Mouse (Mus musculus): ENCODE data around the gene Rapgef6. TPM values are rescaled to one million over a fixed set of nuclear protein-coding genes. Genes with fewer than 3 reads are reported as not detected.

The Rapgef6 gene
- polyA plus RNA-seq, 1 experiment from 2014 or later, result 38.5 TPM

- Histone ChIP-seq H3K4me2 (ENCODE audit: low read length) (no peak overlapping the region), H3K9ac (replicated peaks; ENCODE audit: low read length) (no peak overlapping the region), H3K27ac (replicated peaks; ENCODE audit: low read depth, low read length) (no peak overlapping the region), H3K4me3 (replicated peaks; ENCODE audit: low read depth, low read length) (no peak overlapping the region), H3K4me1 (ENCODE audit: control insufficient read depth, insufficient read depth, low read length) (no peaks in the 10 kb centered on the region), H3K9me3 (ENCODE audit: control insufficient read depth, low read length) (no peaks in the 10 kb centered on the region), H3K36me3 (ENCODE audit: control insufficient read depth, insufficient read depth, low read length) (no peaks in the 10 kb centered on the region), H3K27me3 (ENCODE audit: control insufficient read depth, insufficient read depth, low read length) (no peaks in the 10 kb centered on the region)
- DNase-seq (no peak), ATAC-seq (ENCODE audit: low FRiP score, low TSS enrichment) (no peak)
Observed at GRCm38 (mm10) chr11:54540328-54540727, 17.7 kb downstream of the Rapgef6 start.

GRCm38 (mm10) chr11:54542414-54542813 is 19.8 kb downstream of the Rapgef6 start:
- Histone ChIP-seq H3K27ac (replicated peaks; ENCODE audit: low read depth, low read length) (no peak overlapping the region), H3K9ac (replicated peaks; ENCODE audit: low read length) (no peak overlapping the region), H3K4me1 (ENCODE audit: control insufficient read depth, insufficient read depth, low read length) (no peaks in the 10 kb centered on the region), H3K4me2 (ENCODE audit: low read length) (no peak overlapping the region), H3K4me3 (replicated peaks; ENCODE audit: low read depth, low read length) (no peak overlapping the region), H3K27me3 (ENCODE audit: control insufficient read depth, insufficient read depth, low read length) (no peaks in the 10 kb centered on the region), H3K36me3 (ENCODE audit: control insufficient read depth, insufficient read depth, low read length) (no peaks in the 10 kb centered on the region), H3K9me3 (ENCODE audit: control insufficient read depth, low read length) (no peaks in the 10 kb centered on the region)
- DNase-seq (no peak), ATAC-seq (ENCODE audit: low FRiP score, low TSS enrichment) (no peak)

- no peak overlapping the region for H3K27ac ChIP-seq (replicated peaks; ENCODE audit: low read depth, low read length)
- H3K4me2 ChIP-seq (ENCODE audit: low read length), result no peak overlapping the region
- no peak for DNase-seq
- 100% methylated on average over 2 of the region's 2 CpGs for WGBS
- H3K27me3 ChIP-seq (ENCODE audit: control insufficient read depth, insufficient read depth, low read length), result no peaks in the 10 kb centered on the region
- no peaks in the 10 kb centered on the region for H3K4me1 ChIP-seq (ENCODE audit: control insufficient read depth, insufficient read depth, low read length)
- H3K9ac ChIP-seq (replicated peaks; ENCODE audit: low read length), result no peak overlapping the region
- H3K36me3 ChIP-seq (ENCODE audit: control insufficient read depth, insufficient read depth, low read length), result no peaks in the 10 kb centered on the region
- H3K9me3 ChIP-seq (ENCODE audit: control insufficient read depth, low read length), result no peaks in the 10 kb centered on the region
- no peak overlapping the region for H3K4me3 ChIP-seq (replicated peaks; ENCODE audit: low read depth, low read length)
- no peak for ATAC-seq (ENCODE audit: low FRiP score, low TSS enrichment)
Observed at GRCm38 (mm10) chr11:54554970-54555369, 32.3 kb downstream of the Rapgef6 start.

- H3K4me3 ChIP-seq (replicated peaks; ENCODE audit: low read depth, low read length), result no peak overlapping the region
- H3K9ac ChIP-seq (replicated peaks; ENCODE audit: low read length), result no peak overlapping the region
- 90% methylated on average over 5 of the region's 5 CpGs for WGBS
- H3K36me3 ChIP-seq (ENCODE audit: control insufficient read depth, insufficient read depth, low read length), result no peaks in the 10 kb centered on the region
- DNase-seq (peak; percentile 61), ATAC-seq (ENCODE audit: low FRiP score, low TSS enrichment) (no peak)
- H3K4me1 ChIP-seq (ENCODE audit: control insufficient read depth, insufficient read depth, low read length), result no peaks in the 10 kb centered on the region
- H3K4me2 ChIP-seq (ENCODE audit: low read length), result no peak overlapping the region
- H3K27me3 ChIP-seq (ENCODE audit: control insufficient read depth, insufficient read depth, low read length), result no peaks in the 10 kb centered on the region
- no peaks in the 10 kb centered on the region for H3K9me3 ChIP-seq (ENCODE audit: control insufficient read depth, low read length)
- H3K27ac ChIP-seq (replicated peaks; ENCODE audit: low read depth, low read length), result no peak overlapping the region
Observed at GRCm38 (mm10) chr11:54562761-54563160, 40.1 kb downstream of the Rapgef6 start.

GRCm38 (mm10) chr11:54567959-54568358 is 45.3 kb downstream of the Rapgef6 start:
- WGBS, result 86% methylated on average over 1 of the region's 1 CpGs
- Histone ChIP-seq H3K9ac (replicated peaks; ENCODE audit: low read length) (no peak overlapping the region), H3K4me3 (replicated peaks; ENCODE audit: low read depth, low read length) (no peak overlapping the region), H3K36me3 (ENCODE audit: control insufficient read depth, insufficient read depth, low read length) (no peaks in the 10 kb centered on the region), H3K27ac (replicated peaks; ENCODE audit: low read depth, low read length) (no peak overlapping the region), H3K4me2 (ENCODE audit: low read length) (no peak overlapping the region), H3K27me3 (ENCODE audit: control insufficient read depth, insufficient read depth, low read length) (no peaks in the 10 kb centered on the region), H3K4me1 (ENCODE audit: control insufficient read depth, insufficient read depth, low read length) (no peaks in the 10 kb centered on the region), H3K9me3 (ENCODE audit: control insufficient read depth, low read length) (no peaks in the 10 kb centered on the region)
- ATAC-seq (ENCODE audit: low FRiP score, low TSS enrichment) (no peak), DNase-seq (no peak)

GRCm38 (mm10) chr11:54574741-54575140 is 52.1 kb downstream of the Rapgef6 start:
- H3K4me1 ChIP-seq (ENCODE audit: control insufficient read depth, insufficient read depth, low read length), result no peaks in the 10 kb centered on the region
- ATAC-seq (ENCODE audit: low FRiP score, low TSS enrichment) (no peak), DNase-seq (no peak)
- no peaks in the 10 kb centered on the region for H3K36me3 ChIP-seq (ENCODE audit: control insufficient read depth, insufficient read depth, low read length)
- H3K4me3 ChIP-seq (replicated peaks; ENCODE audit: low read depth, low read length), result no peak overlapping the region
- H3K9ac ChIP-seq (replicated peaks; ENCODE audit: low read length), result no peak overlapping the region
- no peaks in the 10 kb centered on the region for H3K9me3 ChIP-seq (ENCODE audit: control insufficient read depth, low read length)
- no peak overlapping the region for H3K4me2 ChIP-seq (ENCODE audit: low read length)
- 96% methylated on average over 2 of the region's 2 CpGs for WGBS
- H3K27me3 ChIP-seq (ENCODE audit: control insufficient read depth, insufficient read depth, low read length), result no peaks in the 10 kb centered on the region
- H3K27ac ChIP-seq (replicated peaks; ENCODE audit: low read depth, low read length), result no peak overlapping the region

GRCm38 (mm10) chr11:54592585-54592984 is 69.9 kb downstream of the Rapgef6 start:
- ATAC-seq (ENCODE audit: low FRiP score, low TSS enrichment), result no peak
- H3K36me3 ChIP-seq (ENCODE audit: control insufficient read depth, insufficient read depth, low read length), result no peaks in the 10 kb centered on the region
- peak; percentile 22 for DNase-seq
- no peaks in the 10 kb centered on the region for H3K9me3 ChIP-seq (ENCODE audit: control insufficient read depth, low read length)
- no peak overlapping the region for H3K9ac ChIP-seq (replicated peaks; ENCODE audit: low read length)
- H3K27ac ChIP-seq (replicated peaks; ENCODE audit: low read depth, low read length), result peak overlapping the region; percentile 3; the same call in 1 of the 2 replicates
- no peak overlapping the region for H3K4me3 ChIP-seq (replicated peaks; ENCODE audit: low read depth, low read length)
- no peak overlapping the region for H3K4me2 ChIP-seq (ENCODE audit: low read length)
- H3K4me1 ChIP-seq (ENCODE audit: control insufficient read depth, insufficient read depth, low read length), result peaks cover 4% of the 10 kb centered on the region; the same call in 1 of the 2 replicates
- H3K27me3 ChIP-seq (ENCODE audit: control insufficient read depth, insufficient read depth, low read length), result no peaks in the 10 kb centered on the region
- WGBS, result 64% methylated on average over 3 of the region's 3 CpGs

GRCm38 (mm10) chr11:54594049-54594448 is 71.4 kb downstream of the Rapgef6 start:
- Histone ChIP-seq H3K36me3 (ENCODE audit: control insufficient read depth, insufficient read depth, low read length) (no peaks in the 10 kb centered on the region), H3K4me1 (ENCODE audit: control insufficient read depth, insufficient read depth, low read length) (peaks cover 4% of the 10 kb centered on the region; the same call in 1 of the 2 replicates), H3K9me3 (ENCODE audit: control insufficient read depth, low read length) (no peaks in the 10 kb centered on the region), H3K9ac (replicated peaks; ENCODE audit: low read length) (no peak overlapping the region), H3K27me3 (ENCODE audit: control insufficient read depth, insufficient read depth, low read length) (no peaks in the 10 kb centered on the region), H3K4me3 (replicated peaks; ENCODE audit: low read depth, low read length) (no peak overlapping the region), H3K27ac (replicated peaks; ENCODE audit: low read depth, low read length) (no peak overlapping the region), H3K4me2 (ENCODE audit: low read length) (no peak overlapping the region)
- DNase-seq (no peak), ATAC-seq (ENCODE audit: low FRiP score, low TSS enrichment) (no peak)
- 45% methylated on average over 2 of the region's 2 CpGs for WGBS

GRCm38 (mm10) chr11:54595053-54595452 is 72.4 kb downstream of the Rapgef6 start:
- 71% methylated on average over 4 of the region's 4 CpGs for WGBS
- H3K27me3 ChIP-seq (ENCODE audit: control insufficient read depth, insufficient read depth, low read length), result no peaks in the 10 kb centered on the region
- no peak overlapping the region for H3K9ac ChIP-seq (replicated peaks; ENCODE audit: low read length)
- H3K27ac ChIP-seq (replicated peaks; ENCODE audit: low read depth, low read length), result 0 out of 2 replicates have a peak overlapping the region, but pooled peaks have one; percentile 26
- H3K36me3 ChIP-seq (ENCODE audit: control insufficient read depth, insufficient read depth, low read length), result no peaks in the 10 kb centered on the region
- H3K4me1 ChIP-seq (ENCODE audit: control insufficient read depth, insufficient read depth, low read length), result peaks cover 4% of the 10 kb centered on the region; the same call in 1 of the 2 replicates
- no peak overlapping the region for H3K4me2 ChIP-seq (ENCODE audit: low read length)
- H3K4me3 ChIP-seq (replicated peaks; ENCODE audit: low read depth, low read length), result no peak overlapping the region
- peak; percentile 43 for DNase-seq
- no peaks in the 10 kb centered on the region for H3K9me3 ChIP-seq (ENCODE audit: control insufficient read depth, low read length)
- ATAC-seq (ENCODE audit: low FRiP score, low TSS enrichment), result no peak
